In genomic region chr10:81464405-81465264, GRCm38 (mm10) we compare ENCODE assay signal across 8 mouse cellular contexts. TPM values are rescaled to one million over a fixed set of nuclear protein-coding genes. Genes with fewer than 3 reads are reported as not detected.
DNase-seq lines count a peak whose midpoint lies in the region; ATAC-seq lines count a peak whose summit lies in the region.

No protein-coding gene starts in this region.

- H3K4me1 ChIP-seq in heart, embryonic 11.5 days (ENCODE audit: control insufficient read depth, insufficient read depth, low read length): peaks cover 6% of the 10 kb centered on the region
- 0 out of 2 replicates have a peak, but pooled peaks cover 9% of the 10 kb centered on the region for H3K4me1 ChIP-seq in embryonic facial prominence, embryonic 12.5 days

- peak overlapping the region; percentile 38 for H3K4me3 ChIP-seq in heart, embryonic 11.5 days (ENCODE audit: low read depth, low read length)
- H3K4me3 ChIP-seq in embryonic facial prominence, embryonic 12.5 days: peak overlapping the region; percentile 33

- no peaks in the 10 kb centered on the region for H3K9me3 ChIP-seq in heart, embryonic 11.5 days (replicated peaks; ENCODE audit: control insufficient read depth, low read length)
- H3K9me3 ChIP-seq in embryonic facial prominence, embryonic 12.5 days: no peaks in the 10 kb centered on the region

- H3K36me3 ChIP-seq in heart, embryonic 11.5 days (ENCODE audit: control insufficient read depth, insufficient read depth, low read length): no peaks in the 10 kb centered on the region
- H3K36me3 ChIP-seq in embryonic facial prominence, embryonic 12.5 days: no peaks in the 10 kb centered on the region

- intact Hi-C loops in heart, postnatal 14 days (cut with DNase I): no loop called here

- peak overlapping the region; percentile 61 for H3K4me2 ChIP-seq in heart, embryonic 11.5 days
- peak overlapping the region; percentile 44 for H3K4me2 ChIP-seq in embryonic facial prominence, embryonic 12.5 days (replicated peaks)

- H3K27me3 ChIP-seq in heart, embryonic 11.5 days (ENCODE audit: control insufficient read depth, insufficient read depth, low read length): peaks cover 91% of the 10 kb centered on the region
- H3K27me3 ChIP-seq in embryonic facial prominence, embryonic 12.5 days: peaks cover 85% of the 10 kb centered on the region

- no peak overlapping the region for H3K27ac ChIP-seq in heart, embryonic 11.5 days (ENCODE audit: low read depth, low read length)
- H3K27ac ChIP-seq in embryonic facial prominence, embryonic 12.5 days: no peak overlapping the region

- WGBS in heart, embryonic 11.5 days (ENCODE audit: insufficient replicate concordance): 3% methylated on average over 32 of the region's 33 CpGs
- WGBS in embryonic facial prominence, embryonic 12.5 days: 4% methylated on average over 33 of the region's 33 CpGs

- DNase-seq in heart, adult 8-10 months (ENCODE audit: low spot score): no peak
- peak; percentile 58 for DNase-seq in WW6 (ENCODE audit: low read depth, low spot score)
- peak; percentile 25 to 40 for DNase-seq in heart, postnatal 14 days
- peak; percentile 73 to 83 for DNase-seq in kidney, postnatal 4 days
- peak; percentile 43 for DNase-seq in spleen, postnatal 36 days (ENCODE audit: low spot score in 2 of 2)

- peak; percentile 64 for ATAC-seq in heart, embryonic 11.5 days (replicated peaks; ENCODE audit: insufficient number of reproducible peaks, low FRiP score, low TSS enrichment)
- peak; percentile 61; the same call in 1 of the 2 replicates for ATAC-seq in embryonic facial prominence, embryonic 12.5 days (ENCODE audit: insufficient number of reproducible peaks, insufficient read depth, low FRiP score, low TSS enrichment)
- ATAC-seq in megakaryocyte, adult 5-6 weeks (ENCODE audit: poor library complexity, severe bottlenecking): peak; percentile 81

- no peak overlapping the region for H3K9ac ChIP-seq in heart, embryonic 11.5 days (ENCODE audit: low read depth, low read length)
- no peak overlapping the region for H3K9ac ChIP-seq in embryonic facial prominence, embryonic 12.5 days

RNA-seq across cellular contexts. Expression of gene Nfic, which starts 9.2 kb away (rescaled TPM):
- polyA plus RNA-seq in heart, embryonic 11.5 days (2014; fragmentation: Nextera tagmentation; extraction: Ambion mirVana): 28.1 and 29.8 TPM in 2 replicates
- total RNA-seq in heart, adult 8-10 months (2022): 100 to 1,000 TPM; 100 to 132 (median 108) TPM
- polyA plus RNA-seq in embryonic facial prominence, embryonic 12.5 days (2016; fragmentation: Nextera tagmentation; extraction: Ambion mirVana): 46.2 and 50.8 TPM in 2 replicates
- total RNA-seq in heart, postnatal 14 days (2021): 100 to 1,000 TPM; 133 TPM
- 51.4 and 54.5 TPM in 2 replicates for total RNA-seq in megakaryocyte, adult 5-6 weeks (2015)
- 6.2 and 8.6 TPM in 2 replicates for total RNA-seq in megakaryocyte, adult 5-6 weeks (2017)

RNA-seq across cellular contexts. Expression of gene Celf5, which starts 17.9 kb away (rescaled TPM):
- polyA plus RNA-seq in heart, embryonic 11.5 days (2014; fragmentation: Nextera tagmentation; extraction: Ambion mirVana): 0.19 and 0.31 TPM in 2 replicates
- under 1 TPM in 2 of 4 experiments, not detected in 2; 0.12 to 0.29 TPM for total RNA-seq in heart, adult 8-10 months (2022)
- polyA plus RNA-seq in embryonic facial prominence, embryonic 12.5 days (2016; fragmentation: Nextera tagmentation; extraction: Ambion mirVana): 2.7 and 3.6 TPM in 2 replicates
- under 1 TPM; 0.15 to 0.19 TPM for total RNA-seq in heart, postnatal 14 days (2021)
- not detected in 2 replicates for total RNA-seq in megakaryocyte, adult 5-6 weeks (2015)
- 0.24 TPM in 1 of 2 replicates, not detected in the other for total RNA-seq in megakaryocyte, adult 5-6 weeks (2017)

RNA-seq across cellular contexts. Expression of gene Ncln, which starts 31.6 kb away (rescaled TPM):
- polyA plus RNA-seq in heart, embryonic 11.5 days (2014; fragmentation: Nextera tagmentation; extraction: Ambion mirVana): 40.9 and 49.0 TPM in 2 replicates
- 10 to 100 TPM; 48.7 to 72.7 (median 66.7) TPM for total RNA-seq in heart, adult 8-10 months (2022)
- 81.9 and 82.9 TPM in 2 replicates for polyA plus RNA-seq in embryonic facial prominence, embryonic 12.5 days (2016; fragmentation: Nextera tagmentation; extraction: Ambion mirVana)
- 10 to 100 TPM; 55.4 to 62.0 TPM for total RNA-seq in heart, postnatal 14 days (2021)
- 55.8 and 62.8 TPM in 2 replicates for total RNA-seq in megakaryocyte, adult 5-6 weeks (2015)
- total RNA-seq in megakaryocyte, adult 5-6 weeks (2017): 72.4 and 76.3 TPM in 2 replicates

RNA-seq across cellular contexts. Expression of gene S1pr4, which starts 35.3 kb away (rescaled TPM):
- 0.56 and 0.79 TPM in 2 replicates for polyA plus RNA-seq in heart, embryonic 11.5 days (2014; fragmentation: Nextera tagmentation; extraction: Ambion mirVana)
- 1 to 10 TPM in 2 of 4 experiments, under 1 TPM in 2; 0.88 to 1.4 (median 1.0) TPM for total RNA-seq in heart, adult 8-10 months (2022)
- 0.22 and 0.58 TPM in 2 replicates for polyA plus RNA-seq in embryonic facial prominence, embryonic 12.5 days (2016; fragmentation: Nextera tagmentation; extraction: Ambion mirVana)
- 1 to 10 TPM in 1 of 2 experiments, under 1 TPM in 1; 0.96 to 1.2 TPM for total RNA-seq in heart, postnatal 14 days (2021)
- 22.8 and 23.9 TPM in 2 replicates for total RNA-seq in megakaryocyte, adult 5-6 weeks (2015)
- 28.1 and 29.3 TPM in 2 replicates for total RNA-seq in megakaryocyte, adult 5-6 weeks (2017)

RNA-seq across cellular contexts. Expression of gene Gna15, which starts 59.4 kb away (rescaled TPM):
- polyA plus RNA-seq in heart, embryonic 11.5 days (2014; fragmentation: Nextera tagmentation; extraction: Ambion mirVana): 2.5 and 3.4 TPM in 2 replicates
- total RNA-seq in heart, adult 8-10 months (2022): under 1 TPM; 0.37 to 0.78 (median 0.54) TPM
- 0.86 and 0.97 TPM in 2 replicates for polyA plus RNA-seq in embryonic facial prominence, embryonic 12.5 days (2016; fragmentation: Nextera tagmentation; extraction: Ambion mirVana)
- under 1 TPM; 0.73 to 0.76 TPM for total RNA-seq in heart, postnatal 14 days (2021)
- 34.3 and 35.9 TPM in 2 replicates for total RNA-seq in megakaryocyte, adult 5-6 weeks (2015)
- total RNA-seq in megakaryocyte, adult 5-6 weeks (2017): 31.5 and 42.4 TPM in 2 replicates
